Mouse (Mus musculus): ENCODE measurements at regions not wholly inside any gene's neighbourhood (a gene's known extent, or its start where the extent isn't known, plus 50 kb on each side); places are given as distances from the start of the nearest gene placed in this dataset.
A peak's percentile ranks its signal among the peaks of the same experiment; 100 is the strongest.

DNA sequence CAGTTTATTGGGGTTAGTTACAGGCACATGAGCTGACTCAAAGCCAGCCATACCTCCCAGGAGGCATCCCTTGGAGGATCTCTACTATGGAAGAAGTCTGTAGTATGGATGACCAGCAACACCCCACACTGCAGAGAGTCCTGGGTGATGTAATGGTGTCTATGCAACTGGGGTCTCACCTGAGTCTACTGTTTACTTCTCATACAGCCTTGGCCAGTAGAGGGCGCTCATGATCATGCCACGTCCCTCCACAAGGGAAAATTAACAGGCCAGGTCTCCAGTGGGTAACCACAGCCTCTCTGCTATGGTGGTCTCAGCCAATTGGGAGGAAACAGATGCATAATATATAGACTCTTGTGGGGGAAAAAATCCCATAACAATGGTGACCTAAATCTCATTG, 111.7 kb downstream of the Cdh26 start:
- peak; percentile 23 for DNase-seq (ENCODE audit: low spot score)

DNA sequence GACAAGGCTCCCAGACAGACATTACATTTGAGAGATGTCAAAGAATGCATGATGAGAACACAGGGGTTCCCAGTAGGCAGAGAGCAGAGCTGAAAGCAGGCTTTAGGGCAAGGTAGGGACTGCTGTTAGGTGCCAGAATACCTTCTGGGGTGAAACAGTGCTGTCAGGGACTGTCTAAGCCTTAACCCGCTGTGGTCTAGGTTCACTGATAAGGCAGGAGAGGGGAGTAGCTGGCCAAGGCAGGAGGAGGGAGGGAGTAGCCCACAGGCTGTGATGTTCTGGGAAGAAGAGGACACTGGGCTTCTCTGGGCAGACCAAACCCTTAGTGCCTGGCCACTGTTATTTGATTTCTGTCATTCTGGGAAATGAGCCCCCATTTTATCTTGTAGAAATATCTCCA, 114.1 kb downstream of the Cdh26 start:
- DNase-seq (ENCODE audit: low spot score), result no peak

DNA sequence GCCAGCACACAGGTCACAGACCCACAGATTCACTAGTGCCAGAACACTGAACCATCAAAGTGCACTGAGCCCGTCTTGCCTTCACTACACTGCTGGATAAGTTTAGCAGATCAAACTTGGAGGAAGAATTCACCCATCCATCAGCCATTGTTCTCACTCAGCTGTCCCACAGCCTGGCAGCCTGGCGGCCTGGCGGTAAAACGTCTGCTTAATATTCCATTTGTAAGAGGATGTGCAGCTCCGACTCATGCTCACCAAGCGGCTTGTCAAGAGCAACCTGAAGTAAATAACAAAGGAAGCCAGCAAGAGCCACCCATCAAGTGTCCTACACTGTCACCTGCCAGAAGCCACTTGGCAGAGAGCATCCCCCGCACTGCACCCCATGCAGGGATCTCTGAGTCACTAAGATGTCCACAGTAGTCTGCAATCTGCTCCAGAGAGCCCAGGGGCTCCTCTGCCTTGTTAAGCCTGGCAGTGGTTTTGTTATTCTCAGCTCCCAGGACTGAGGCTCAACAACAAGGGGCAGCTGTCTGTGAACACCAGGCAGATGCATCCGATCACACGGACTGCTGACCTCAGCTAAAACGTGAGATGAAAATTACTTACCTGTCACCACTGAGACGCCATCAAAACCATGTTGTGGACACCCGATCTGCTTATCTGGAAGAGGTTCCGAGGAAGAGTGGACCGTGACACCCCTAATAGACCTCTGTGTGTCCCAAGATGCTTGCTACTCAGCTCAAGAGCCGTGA, 115.4 kb downstream of the Cdh26 start:
- DNase-seq (ENCODE audit: low spot score), result no peak

DNA sequence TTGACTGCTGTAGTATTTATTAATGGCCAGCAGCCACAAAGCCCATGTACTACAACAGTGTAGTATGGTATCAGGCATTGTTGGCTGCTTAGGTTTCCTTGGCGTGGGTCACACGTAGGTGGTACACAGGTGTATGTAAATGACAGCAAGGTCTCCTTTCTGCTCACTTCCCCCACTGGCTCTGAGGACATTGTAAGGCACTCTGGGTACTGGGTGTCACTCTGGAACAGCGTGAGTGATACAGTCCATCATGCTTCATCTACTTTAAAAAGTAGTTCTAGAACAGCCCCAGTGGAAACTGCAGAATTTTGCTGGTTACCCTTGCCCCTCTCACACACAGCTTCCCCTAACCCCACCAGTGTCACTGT, 116.0 kb downstream of the Cdh26 start:
- DNase-seq (ENCODE audit: low spot score), result no peak

DNA sequence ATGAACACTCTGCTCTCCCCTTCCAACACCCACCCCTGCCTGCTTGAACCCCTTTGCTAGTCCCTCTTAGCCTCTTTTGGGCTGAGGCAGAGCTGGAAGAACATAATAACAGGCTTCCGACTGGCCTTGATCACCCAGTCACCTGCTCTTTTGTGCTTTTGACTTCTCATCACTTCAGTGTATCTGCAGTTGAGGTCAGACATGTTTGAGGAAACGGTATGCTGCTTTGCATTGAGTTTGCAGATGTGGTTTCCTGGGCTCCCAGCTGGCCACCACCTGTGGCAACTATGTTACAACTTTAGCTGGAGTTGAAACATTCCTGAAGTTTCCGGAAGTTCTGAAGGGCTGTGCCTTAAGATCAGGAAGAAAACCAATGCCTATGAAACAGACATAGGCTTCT, 116.6 kb downstream of the Cdh26 start:
- DNase-seq (ENCODE audit: low spot score), result no peak

DNA sequence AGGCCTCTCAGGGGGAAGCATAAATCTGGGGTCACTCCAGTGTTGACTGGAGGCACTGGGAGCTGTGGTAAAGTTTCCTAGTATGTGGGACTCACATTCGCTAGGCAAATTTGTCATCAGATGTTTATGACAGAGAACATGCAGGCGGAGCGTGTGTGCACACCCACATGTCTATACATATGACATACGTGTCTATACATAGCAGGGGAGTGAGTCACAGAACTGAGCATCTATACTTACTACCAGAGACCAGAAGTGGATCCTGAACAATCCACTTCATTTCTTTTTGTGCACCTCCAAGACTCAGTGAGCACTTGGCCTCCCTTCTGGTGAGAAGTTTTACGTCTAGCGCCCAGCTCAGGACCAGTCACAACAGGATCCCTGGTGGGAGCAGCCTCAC, 118.6 kb downstream of the Cdh26 start:
- no peak for DNase-seq (ENCODE audit: low spot score)

DNA sequence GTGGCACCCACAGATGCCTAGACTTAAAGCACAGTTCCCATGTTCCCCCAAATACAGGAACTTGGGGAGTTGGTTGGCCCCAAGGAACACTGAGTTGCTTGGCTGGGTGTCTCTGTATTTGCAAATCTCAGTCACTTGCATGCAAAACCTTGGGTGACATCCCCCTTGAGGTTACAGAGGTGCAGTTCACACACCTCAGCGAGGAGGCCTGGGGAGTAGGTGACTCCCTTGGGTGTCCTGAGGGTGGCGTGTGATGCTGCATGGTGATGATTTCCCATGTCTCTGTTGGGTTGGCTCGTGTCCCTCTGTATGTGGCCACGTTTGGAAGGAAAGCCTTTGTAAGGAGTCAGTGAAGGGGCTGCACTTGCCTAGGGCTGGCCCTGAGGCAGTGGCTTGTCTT, 123.4 kb downstream of the Cdh26 start:
- no peak for DNase-seq (ENCODE audit: low spot score)

DNA sequence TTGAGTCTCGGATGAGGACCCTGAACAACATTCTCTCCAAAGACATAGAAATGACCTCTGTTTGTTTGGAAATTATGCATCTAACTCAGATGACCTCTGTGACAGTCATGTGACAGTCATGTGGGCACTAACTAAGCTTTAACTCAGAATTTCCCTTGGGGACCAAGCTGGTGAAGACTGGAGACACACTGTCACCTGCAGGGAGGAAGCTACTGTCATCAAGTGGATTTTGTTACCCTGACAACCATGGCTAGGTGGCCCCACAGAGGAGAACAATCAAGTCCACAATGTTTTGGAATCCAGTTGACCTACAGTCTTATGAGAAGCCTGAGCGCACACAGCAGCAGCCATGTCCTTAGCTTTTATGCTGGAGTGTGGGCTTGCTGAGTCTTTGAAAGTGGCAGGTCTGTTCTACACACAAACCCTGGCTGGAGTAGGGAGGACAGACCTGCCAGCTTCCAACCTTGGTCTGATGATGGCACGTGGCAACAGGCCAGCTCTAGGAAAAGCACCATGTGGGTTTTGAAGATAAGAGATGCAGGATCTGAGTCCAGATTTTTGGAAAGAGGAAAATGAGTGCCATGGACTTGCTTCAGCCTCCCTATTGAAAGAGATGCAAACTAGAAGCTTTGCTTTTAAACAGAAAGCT, 125.5 kb downstream of the Cdh26 start:
- DNase-seq (ENCODE audit: low spot score), result no peak

DNA sequence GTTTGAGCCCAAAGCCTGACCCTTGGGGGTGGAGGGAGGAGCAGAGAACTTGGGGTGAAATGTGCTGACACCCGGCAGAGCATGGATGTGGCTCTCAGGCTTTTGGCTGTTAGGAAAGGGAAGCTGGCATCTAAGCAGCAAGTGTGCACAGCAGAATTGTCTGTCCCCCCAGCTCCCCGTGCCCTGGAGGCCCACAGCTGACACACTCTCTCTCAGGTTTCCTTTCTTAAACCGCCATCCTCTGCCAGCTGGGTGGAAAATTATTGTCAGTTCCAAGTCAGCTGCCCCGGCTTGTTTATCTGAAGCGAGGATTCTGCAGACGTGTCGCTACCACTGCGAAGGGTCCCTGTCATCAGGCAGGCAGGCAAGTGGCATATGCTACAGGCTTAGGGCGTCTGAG, 127.6 kb downstream of the Cdh26 start:
- DNase-seq (ENCODE audit: low spot score), result no peak

DNA sequence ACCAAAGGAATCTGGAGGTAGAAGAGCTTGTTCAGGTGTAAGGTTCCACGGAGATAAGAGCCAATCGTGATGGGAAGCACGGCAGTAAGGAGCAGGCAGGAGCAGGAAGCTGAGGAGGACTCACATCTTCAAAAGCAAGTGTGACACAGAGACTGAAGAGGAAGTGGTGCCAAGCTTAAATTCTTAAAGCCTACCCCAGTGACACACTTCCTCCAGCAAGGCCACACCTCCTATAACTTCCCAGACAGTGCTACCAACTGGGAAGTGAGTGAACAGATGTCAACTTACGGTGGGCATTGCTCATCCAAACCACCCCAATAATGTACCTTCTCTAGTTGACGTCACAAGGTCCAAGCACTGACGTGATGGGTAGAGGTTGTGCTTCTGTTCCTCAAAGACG, 133.0 kb downstream of the Cdh26 start:
- no peak for DNase-seq (ENCODE audit: low spot score)

DNA sequence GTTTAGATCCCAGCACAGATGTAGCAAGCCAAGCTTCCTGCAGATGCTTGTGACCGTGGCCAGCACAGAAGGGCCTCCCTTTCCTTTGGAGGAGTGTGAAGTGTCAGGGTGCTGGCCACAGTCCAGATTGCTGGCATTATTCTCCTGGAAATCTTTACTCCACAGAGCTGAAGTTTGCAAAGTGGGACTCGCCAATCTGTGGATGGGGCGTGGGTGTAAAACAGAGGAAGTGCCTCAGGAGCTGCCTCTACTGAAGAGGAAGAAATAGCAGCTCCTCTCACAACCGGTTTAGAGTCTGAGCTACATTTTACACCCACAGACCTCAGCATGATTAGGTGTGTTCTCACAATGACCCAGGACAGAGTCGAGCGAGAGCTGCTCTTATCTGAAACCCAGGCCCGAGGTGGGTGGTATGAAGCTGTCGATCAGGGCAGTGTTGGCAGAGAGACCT, 135.1 kb downstream of the Cdh26 start:
- DNase-seq (ENCODE audit: low spot score), result no peak

DNA sequence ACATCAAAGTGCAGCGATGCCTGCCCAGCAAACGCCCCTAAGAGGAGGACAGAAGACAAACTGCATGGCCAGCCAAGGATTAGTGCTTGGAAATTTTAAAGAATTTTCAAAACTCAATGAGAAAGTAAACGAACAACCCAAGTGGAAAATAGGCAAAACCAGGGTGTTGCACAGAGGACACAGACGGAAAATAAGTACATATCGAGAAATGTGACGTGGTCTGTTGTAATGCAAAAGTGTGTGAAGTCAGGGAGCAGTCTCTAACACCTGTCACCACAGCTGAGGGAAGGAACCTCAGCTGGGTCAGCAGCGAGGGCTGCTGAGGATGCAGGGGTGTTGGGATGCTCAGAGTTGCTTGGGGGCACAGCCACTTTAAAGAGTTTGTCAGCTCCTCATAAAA, 137.2 kb downstream of the Cdh26 start:
- no peak for DNase-seq (ENCODE audit: low spot score)

DNA sequence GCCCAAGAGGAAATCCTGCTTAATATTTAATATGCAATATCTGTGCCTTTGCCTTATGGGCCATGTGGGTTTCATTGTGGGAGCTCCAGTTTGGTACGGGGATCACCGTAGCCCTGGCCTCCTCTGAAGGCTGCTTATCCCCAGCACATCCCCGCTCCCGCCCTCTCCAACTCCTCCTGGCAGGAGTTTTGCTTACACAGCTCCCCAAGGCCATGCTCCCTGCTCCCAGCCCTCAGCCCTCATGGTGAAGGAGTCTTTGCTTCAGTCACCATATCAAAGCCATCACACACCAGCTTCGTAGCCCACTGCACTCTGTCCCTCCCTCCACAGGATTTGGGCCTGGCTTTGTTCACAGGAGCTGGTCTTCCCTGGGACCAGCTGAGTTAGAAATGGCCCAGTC, 142.0 kb downstream of the Cdh26 start:
- DNase-seq (ENCODE audit: low spot score), result no peak

DNA sequence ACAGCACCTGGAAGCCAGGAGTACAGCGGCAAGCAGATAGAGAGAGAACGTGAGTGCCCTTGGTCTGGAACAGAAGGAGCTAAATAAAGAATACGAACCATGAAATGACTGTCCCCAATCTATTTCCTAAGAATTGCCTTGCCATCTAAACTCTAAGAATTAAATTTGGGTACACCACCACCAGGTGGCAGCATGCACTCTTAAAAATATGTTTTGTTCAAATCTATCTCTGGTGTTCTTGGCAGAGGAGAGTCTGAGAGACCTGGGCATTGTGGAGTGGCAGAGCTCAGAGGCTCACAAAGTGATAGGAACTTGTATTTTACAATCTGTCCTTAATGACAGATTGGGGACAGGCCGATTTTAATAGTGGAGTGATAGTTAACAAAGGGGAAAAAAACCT, 144.5 kb downstream of the Cdh26 start:
- DNase-seq (ENCODE audit: low spot score), result peak; percentile 14

DNA sequence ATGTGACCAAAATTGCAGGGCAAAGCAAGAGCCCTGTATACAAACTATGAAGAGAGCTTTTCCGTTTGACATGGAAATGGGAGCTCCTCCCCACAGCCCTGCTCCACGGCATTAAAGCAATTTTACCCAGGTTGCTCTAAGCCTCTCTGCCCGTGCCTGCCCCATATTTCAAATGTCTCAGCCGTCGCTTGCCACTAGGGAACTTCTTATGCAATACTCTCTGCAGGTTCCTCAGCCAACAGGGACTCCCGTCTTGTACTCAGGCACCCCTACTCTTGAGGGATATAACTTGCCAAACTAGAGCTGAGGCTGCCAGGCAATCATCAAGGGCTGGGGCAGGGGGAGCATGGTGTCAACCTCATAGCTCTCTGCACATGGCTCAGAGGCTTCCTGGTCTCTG, 145.1 kb downstream of the Cdh26 start:
- DNase-seq (ENCODE audit: low spot score), result no peak

DNA sequence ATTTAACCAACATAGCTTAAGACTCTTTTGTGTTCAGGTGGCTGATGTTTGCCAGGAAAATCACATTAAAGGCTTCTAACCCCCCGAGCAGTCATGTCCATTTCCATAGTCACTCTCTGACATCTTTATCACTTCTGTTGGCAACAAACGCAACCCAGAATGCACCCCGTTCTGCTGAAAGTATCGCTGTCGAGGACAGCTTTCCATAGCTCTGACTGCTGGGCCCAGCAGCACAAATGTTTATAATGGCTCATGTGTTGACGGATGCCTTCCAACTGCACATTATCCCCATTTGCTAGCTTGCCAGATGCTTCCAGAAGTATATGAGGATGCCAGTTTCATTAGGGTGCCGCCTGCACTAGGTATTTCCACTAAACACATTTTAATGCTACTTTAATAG, 145.7 kb downstream of the Cdh26 start:
- no peak for DNase-seq (ENCODE audit: low spot score)

DNA sequence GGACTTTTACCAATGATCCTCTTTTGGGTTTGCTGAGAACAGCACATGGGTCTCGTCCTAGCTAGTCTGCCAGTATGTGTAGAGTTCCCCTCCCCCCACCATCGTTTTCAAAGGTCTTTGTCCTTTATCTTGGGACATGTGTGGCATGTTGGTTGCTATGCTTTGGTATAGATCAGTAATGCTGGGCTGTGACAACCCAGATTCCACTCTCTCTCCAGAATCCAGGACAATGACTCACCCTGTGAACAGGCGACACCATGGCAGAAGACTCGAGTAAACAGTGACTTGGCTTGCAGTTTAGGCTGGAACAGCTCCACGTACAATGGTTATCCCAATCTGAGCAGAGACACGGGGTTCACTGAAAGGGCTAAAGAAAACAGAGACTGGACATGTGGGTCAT, 149.2 kb downstream of the Cdh26 start:
- DNase-seq (ENCODE audit: low spot score), result no peak

DNA sequence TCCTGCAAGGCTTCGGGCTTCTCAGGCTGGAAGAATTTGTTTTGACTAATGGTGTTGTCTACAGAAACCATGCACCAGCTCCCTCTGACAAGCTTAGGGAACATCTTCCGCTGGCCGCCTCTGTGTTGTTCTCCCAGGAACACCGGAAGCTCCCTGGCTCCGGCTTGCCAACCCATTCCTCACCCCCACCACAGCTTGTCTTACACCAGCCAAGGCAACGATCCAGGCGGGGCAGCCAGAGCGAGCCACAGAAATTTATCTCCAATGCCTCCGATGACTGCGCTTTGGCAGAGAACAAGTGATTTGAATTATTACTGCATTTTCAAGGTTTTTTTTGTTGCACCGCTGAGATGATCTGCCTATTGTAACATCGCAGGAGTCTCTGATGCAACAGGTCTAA, 151.0 kb downstream of the Cdh26 start:
- DNase-seq (ENCODE audit: low spot score), result no peak

DNA sequence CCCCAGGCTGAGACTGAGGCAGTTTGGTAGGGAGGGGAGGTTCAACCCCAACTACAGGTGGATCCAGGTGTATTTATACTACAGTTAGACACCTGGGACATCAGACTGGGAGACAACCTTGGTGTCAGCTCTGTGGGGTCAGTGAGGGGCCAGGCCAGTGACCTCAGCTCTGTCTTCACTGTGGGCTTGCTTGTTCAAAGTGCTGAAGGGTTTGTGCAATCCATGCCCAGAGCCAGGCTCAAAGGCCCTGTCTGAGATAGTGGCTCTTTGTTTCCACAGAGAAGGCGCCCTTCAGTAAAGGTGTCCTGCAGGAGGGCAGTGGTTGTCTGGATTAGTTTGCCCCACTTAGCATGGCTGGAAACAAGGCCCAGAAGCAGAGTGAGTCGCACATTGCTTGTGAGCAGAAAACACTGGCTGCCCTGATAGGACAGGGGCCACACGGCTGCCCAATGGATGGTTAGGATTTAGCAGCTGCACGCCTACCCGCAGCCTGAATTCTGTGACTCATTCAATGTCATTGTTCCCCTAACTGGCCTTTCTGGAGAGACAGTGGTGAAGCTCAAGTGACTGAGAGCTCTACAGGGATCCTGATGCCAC, 154.7 kb downstream of the Cdh26 start:
- DNase-seq (ENCODE audit: low spot score), result no peak

DNA sequence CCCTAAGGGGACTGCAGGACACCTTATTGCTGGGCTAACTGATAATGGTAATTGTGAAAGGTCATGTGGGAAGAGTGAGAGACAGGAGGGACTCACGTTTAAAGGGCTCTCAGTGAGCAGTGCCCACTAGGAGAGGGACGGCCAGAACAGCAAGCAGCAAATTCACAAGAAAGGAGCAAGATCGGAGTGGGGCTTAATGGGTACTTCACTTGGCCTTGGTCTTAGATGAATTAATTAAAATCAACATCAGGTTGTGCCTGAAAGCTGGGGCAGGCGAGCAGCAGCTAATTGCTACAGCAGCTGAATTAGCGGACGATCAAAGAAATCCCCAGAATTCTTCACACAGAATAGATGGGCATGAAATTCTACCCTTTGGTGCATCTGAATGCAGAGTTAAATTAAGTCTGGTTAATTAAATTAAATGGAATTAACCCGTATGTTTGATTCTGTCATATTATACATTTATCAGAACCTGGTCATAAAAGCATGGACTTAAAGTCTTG, 156.9 kb downstream of the Cdh26 start:
- no peak for DNase-seq (ENCODE audit: low spot score)

DNA sequence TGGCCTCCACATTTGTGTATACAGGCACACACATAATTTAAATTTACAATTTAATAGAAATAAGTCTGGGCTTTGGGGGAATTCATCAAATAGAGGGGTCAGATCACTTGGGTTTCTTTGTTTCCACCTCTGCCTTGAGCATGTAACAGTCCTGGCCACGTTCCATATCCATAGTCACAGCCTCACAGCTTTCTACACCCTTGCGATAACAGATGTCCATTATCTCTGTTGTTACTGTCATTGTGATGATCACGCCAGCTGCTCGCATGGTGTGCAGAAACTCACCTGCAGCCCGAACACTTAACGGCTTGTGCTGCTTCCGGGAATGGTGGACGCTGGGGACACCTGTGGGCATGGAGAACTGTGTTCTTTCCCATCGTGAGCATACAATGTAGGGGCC, 163.4 kb downstream of the Cdh26 start:
- DNase-seq (ENCODE audit: low spot score), result no peak

DNA sequence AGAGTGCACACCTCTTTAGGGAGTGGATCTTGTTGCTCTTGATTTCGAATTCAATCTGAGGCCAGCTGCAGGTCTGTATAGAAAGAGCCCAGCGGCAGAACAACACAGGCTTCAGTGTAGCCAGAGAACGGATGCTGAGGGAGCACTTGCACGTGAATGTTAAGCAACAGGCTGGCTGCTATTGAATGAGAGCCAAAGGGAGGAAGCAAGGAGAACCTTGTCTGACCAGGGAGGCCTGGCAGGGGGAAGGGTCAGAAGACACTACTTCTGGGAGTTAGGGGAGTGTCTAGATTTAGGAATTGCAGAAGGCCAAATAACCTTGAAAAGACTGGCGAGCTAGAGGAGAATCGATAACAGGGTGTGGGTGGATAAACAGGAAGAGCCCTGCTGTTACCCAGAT, 163.8 kb downstream of the Cdh26 start:
- DNase-seq (ENCODE audit: low spot score), result no peak

DNA sequence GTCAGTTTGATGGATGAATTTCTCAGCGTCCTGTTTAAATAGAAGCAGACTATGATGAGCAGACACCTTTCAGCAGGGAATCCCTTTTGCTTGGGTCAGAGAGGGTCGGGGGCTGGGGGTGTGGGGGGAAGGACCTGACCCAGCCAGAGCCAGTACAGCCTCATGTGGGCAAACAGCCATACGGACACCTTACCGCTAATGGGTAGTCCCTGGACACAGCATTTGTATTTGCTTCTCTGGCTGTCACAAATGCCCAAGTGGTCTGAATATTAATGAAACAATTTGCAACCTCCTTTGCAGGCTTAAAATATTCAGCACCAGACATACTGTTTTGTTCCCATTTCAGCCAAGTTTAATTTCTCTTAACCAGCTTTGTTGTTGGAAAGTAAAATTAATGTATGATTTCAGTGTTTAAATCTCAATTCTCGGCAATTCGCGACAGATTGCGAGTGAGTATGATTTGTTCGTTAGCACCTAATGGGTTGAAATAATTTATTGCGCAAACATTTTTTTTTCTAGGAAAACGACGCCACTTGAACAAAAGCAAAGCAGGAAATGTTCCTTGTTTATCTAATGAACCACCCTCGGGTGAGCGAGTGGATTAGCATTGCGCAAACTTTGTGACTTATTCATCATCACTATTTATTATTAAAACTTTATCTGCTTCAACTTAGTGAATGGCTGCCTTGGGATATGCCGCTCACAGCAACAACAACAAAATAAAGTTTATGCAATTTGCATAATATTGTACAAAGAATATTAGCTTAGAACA, 166.2 kb downstream of the Cdh26 start:
- no peak for DNase-seq (ENCODE audit: low spot score)

Measured in c-Kit-positive CD71-positive TER-119-positive erythroid progenitor cells, embryonic 14.5 days (primary cell).